Mouse (Mus musculus): ENCODE results near the gene Nos1ap. TPM values are rescaled to one million over a fixed set of nuclear protein-coding genes. Genes with fewer than 3 reads are reported as not detected.

Nos1ap gene
- polyA plus RNA-seq, 1 experiment = 0.14 TPM

DNA sequence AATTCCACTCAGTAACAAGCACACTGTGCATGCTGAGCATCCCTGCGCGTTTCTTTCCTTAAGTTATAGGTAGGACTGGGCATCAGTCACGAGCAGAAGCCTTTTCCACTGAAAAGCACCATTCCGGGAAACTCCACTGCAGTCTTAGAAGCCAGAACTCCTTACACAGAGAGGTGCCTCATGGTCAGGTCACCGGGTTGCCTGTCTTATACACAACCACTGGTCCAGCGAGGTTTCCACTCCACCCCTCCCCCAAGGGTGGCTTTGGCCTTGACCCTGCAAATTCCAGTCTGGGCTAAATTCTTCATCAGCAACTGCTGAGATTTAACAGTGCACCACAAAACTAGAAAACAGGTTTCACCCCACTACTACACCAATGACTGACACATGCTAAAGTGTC is 1.3 kb downstream of the Nos1ap start:
- Histone ChIP-seq H3K79me3 (ENCODE audit: low read depth) (no peaks in the 10 kb centered on the region), H3K36me3 (ENCODE audit: control insufficient read depth, insufficient read depth) (no peaks in the 10 kb centered on the region), H3ac (ENCODE audit: control insufficient read depth, insufficient read length, low read depth) (no peak overlapping the region), H3K4me3 (ENCODE audit: insufficient read depth, poor library complexity, severe bottlenecking) (no peak overlapping the region), H3K79me2 (ENCODE audit: control insufficient read depth, insufficient read depth) (no peaks in the 10 kb centered on the region), H3K27me3 (ENCODE audit: control insufficient read depth, insufficient read depth, insufficient read length) (peaks cover 36% of the 10 kb centered on the region)
- TF ChIP-seq MYOD1 (IDR thresholded peaks at IDR 0.05; ENCODE audit: control insufficient read depth, insufficient read length, low read depth) (no peak), FOSL1 (IDR thresholded peaks at IDR 0.05; ENCODE audit: insufficient read depth, low read length, poor library complexity, severe bottlenecking) (no peak), MYOG (IDR thresholded peaks at IDR 0.05; ENCODE audit: control insufficient read depth, extremely low read depth, insufficient read length) (no peak), USF1 (IDR thresholded peaks at IDR 0.05; ENCODE audit: low read depth) (no peak), MAX (IDR thresholded peaks at IDR 0.05) (no peak), CTCF (IDR thresholded peaks at IDR 0.05; ENCODE audit: control insufficient read depth, insufficient read depth, insufficient read length) (no peak), CEBPB (IDR thresholded peaks at IDR 0.05; ENCODE audit: low read depth) (no peak)

DNA sequence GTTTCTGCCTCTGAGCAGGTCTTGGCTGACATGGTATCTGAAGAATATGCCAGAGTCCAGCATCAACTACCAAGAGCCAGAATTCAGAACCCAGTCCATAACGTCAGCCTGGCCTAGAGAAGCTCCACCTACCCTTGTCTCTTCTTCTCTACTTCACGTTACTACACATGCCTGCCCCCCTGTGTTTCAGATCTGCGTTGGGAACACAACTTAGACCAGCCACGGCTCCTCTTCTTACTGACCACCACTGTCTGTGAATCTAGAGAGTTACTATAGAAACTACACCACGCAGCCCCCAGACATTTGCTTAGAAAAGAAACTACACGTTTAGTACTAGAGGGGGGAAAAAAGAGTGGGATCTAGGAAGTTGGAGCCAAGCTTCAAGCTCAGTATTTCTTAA is 2.9 kb downstream of the Nos1ap start:
- Histone ChIP-seq H3K4me3 (ENCODE audit: insufficient read depth, poor library complexity, severe bottlenecking) (no peak overlapping the region), H3ac (ENCODE audit: control insufficient read depth, insufficient read length, low read depth) (no peak overlapping the region), H3K27me3 (ENCODE audit: control insufficient read depth, insufficient read depth, insufficient read length) (peaks cover 43% of the 10 kb centered on the region), H3K36me3 (ENCODE audit: control insufficient read depth, insufficient read depth) (no peaks in the 10 kb centered on the region), H3K79me3 (ENCODE audit: low read depth) (no peaks in the 10 kb centered on the region), H3K79me2 (ENCODE audit: control insufficient read depth, insufficient read depth) (no peaks in the 10 kb centered on the region)
- no peak for TF ChIP-seq CEBPB (IDR thresholded peaks at IDR 0.05; ENCODE audit: low read depth)
- no peak for TF ChIP-seq CTCF (IDR thresholded peaks at IDR 0.05; ENCODE audit: control insufficient read depth, insufficient read depth, insufficient read length)
- no peak for TF ChIP-seq FOSL1 (IDR thresholded peaks at IDR 0.05; ENCODE audit: insufficient read depth, low read length, poor library complexity, severe bottlenecking)
- TF ChIP-seq MYOG (IDR thresholded peaks at IDR 0.05; ENCODE audit: control insufficient read depth, extremely low read depth, insufficient read length) = no peak
- no peak for TF ChIP-seq USF1 (IDR thresholded peaks at IDR 0.05; ENCODE audit: low read depth)
- TF ChIP-seq MAX (IDR thresholded peaks at IDR 0.05) = no peak
- no peak for TF ChIP-seq MYOD1 (IDR thresholded peaks at IDR 0.05; ENCODE audit: control insufficient read depth, insufficient read length, low read depth)

DNA sequence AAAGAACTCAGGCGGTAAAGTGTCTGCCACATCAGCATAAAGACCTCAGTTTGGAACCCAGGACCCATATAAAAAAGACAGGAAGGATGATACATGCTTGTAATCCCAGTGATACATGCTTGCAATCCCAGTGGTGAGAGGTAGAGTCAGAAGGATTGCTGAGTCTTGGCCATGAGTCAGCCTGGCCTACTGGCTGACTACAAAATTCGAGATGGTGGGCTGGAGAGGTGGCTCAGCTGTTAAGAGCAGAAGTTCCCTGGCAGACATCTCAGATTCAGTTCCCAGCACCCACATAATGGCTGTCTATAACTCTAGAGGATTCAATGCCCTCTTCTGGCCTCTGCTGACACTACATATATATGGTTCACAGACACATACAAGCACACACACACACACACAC is 5.7 kb downstream of the Nos1ap start:
- TF ChIP-seq FOSL1 (IDR thresholded peaks at IDR 0.05; ENCODE audit: insufficient read depth, low read length, poor library complexity, severe bottlenecking) = no peak
- no peak for TF ChIP-seq MYOG (IDR thresholded peaks at IDR 0.05; ENCODE audit: control insufficient read depth, extremely low read depth, insufficient read length)
- no peak for TF ChIP-seq CTCF (IDR thresholded peaks at IDR 0.05; ENCODE audit: control insufficient read depth, insufficient read depth, insufficient read length)
- no peak for TF ChIP-seq MAX (IDR thresholded peaks at IDR 0.05)
- no peak for TF ChIP-seq MYOD1 (IDR thresholded peaks at IDR 0.05; ENCODE audit: control insufficient read depth, insufficient read length, low read depth)
- no peak for TF ChIP-seq USF1 (IDR thresholded peaks at IDR 0.05; ENCODE audit: low read depth)
- TF ChIP-seq CEBPB (IDR thresholded peaks at IDR 0.05; ENCODE audit: low read depth) = no peak
- H3K36me3 ChIP-seq (ENCODE audit: control insufficient read depth, insufficient read depth) = no peaks in the 10 kb centered on the region
- H3K79me2 ChIP-seq (ENCODE audit: control insufficient read depth, insufficient read depth) = no peaks in the 10 kb centered on the region
- H3K27me3 ChIP-seq (ENCODE audit: control insufficient read depth, insufficient read depth, insufficient read length) = peaks cover 43% of the 10 kb centered on the region
- H3K4me3 ChIP-seq (ENCODE audit: insufficient read depth, poor library complexity, severe bottlenecking) = no peak overlapping the region
- H3K79me3 ChIP-seq (ENCODE audit: low read depth) = no peaks in the 10 kb centered on the region
- H3ac ChIP-seq (ENCODE audit: control insufficient read depth, insufficient read length, low read depth) = no peak overlapping the region

GRCm38 (mm10) chr1:170582341-170582740 is 7.3 kb downstream of the Nos1ap start:
- Histone ChIP-seq H3K36me3 (ENCODE audit: control insufficient read depth, insufficient read depth) (no peaks in the 10 kb centered on the region), H3K27me3 (ENCODE audit: control insufficient read depth, insufficient read depth, insufficient read length) (peaks cover 40% of the 10 kb centered on the region), H3ac (ENCODE audit: control insufficient read depth, insufficient read length, low read depth) (no peak overlapping the region), H3K79me3 (ENCODE audit: low read depth) (no peaks in the 10 kb centered on the region), H3K4me3 (ENCODE audit: insufficient read depth, poor library complexity, severe bottlenecking) (no peak overlapping the region), H3K79me2 (ENCODE audit: control insufficient read depth, insufficient read depth) (no peaks in the 10 kb centered on the region)
- TF ChIP-seq MYOG (IDR thresholded peaks at IDR 0.05; ENCODE audit: control insufficient read depth, extremely low read depth, insufficient read length) (no peak), MYOD1 (IDR thresholded peaks at IDR 0.05; ENCODE audit: control insufficient read depth, insufficient read length, low read depth) (no peak), FOSL1 (IDR thresholded peaks at IDR 0.05; ENCODE audit: insufficient read depth, low read length, poor library complexity, severe bottlenecking) (no peak), CTCF (IDR thresholded peaks at IDR 0.05; ENCODE audit: control insufficient read depth, insufficient read depth, insufficient read length) (no peak), CEBPB (IDR thresholded peaks at IDR 0.05; ENCODE audit: low read depth) (no peak)

DNA sequence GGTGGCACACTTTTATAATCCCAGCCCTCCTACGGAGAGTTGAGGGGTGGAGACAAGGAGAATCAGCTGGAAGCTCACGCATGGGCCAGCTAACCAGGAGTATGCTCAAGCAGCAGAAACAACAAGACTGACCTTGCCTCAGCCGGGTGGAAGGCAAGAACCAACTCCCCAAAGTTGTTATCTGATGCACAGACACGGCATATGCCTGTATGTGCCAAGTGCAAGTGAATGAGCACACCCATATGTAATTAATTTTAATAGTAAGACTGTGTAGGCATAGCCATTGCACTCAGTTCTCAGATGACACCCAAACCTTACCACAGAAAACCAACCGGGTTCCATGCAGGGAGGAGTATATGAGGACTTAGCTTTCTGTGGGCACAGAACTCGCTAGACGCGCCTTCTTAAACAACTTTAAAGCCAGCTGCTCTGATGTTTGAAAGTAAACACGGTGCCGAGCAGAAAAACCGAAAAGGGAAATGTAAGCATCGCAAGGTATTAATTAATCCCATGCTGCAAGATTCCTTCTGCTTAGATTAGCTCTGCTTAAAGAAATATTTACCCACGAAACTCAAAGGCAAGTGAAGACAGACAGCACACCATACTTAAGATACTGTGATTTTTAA is 9.1 kb downstream of the Nos1ap start:
- Histone ChIP-seq H3ac (ENCODE audit: control insufficient read depth, insufficient read length, low read depth) (no peak overlapping the region), H3K79me2 (ENCODE audit: control insufficient read depth, insufficient read depth) (no peaks in the 10 kb centered on the region), H3K27me3 (ENCODE audit: control insufficient read depth, insufficient read depth, insufficient read length) (peaks cover 35% of the 10 kb centered on the region), H3K36me3 (ENCODE audit: control insufficient read depth, insufficient read depth) (no peaks in the 10 kb centered on the region), H3K79me3 (ENCODE audit: low read depth) (no peaks in the 10 kb centered on the region), H3K4me3 (ENCODE audit: insufficient read depth, poor library complexity, severe bottlenecking) (no peak overlapping the region)
- TF ChIP-seq CTCF (IDR thresholded peaks at IDR 0.05; ENCODE audit: control insufficient read depth, insufficient read depth, insufficient read length) (no peak), MAX (IDR thresholded peaks at IDR 0.05) (no peak), CEBPB (IDR thresholded peaks at IDR 0.05; ENCODE audit: low read depth) (no peak), MYOG (IDR thresholded peaks at IDR 0.05; ENCODE audit: control insufficient read depth, extremely low read depth, insufficient read length) (no peak), USF1 (IDR thresholded peaks at IDR 0.05; ENCODE audit: low read depth) (no peak), FOSL1 (IDR thresholded peaks at IDR 0.05; ENCODE audit: insufficient read depth, low read length, poor library complexity, severe bottlenecking) (no peak), MYOD1 (IDR thresholded peaks at IDR 0.05; ENCODE audit: control insufficient read depth, insufficient read length, low read depth) (no peak)

Measured in C2C12 (cell line).